Mouse (Mus musculus) liver, embryonic 14.5 days (tissue): ENCODE results near the gene St8sia1. TPM values are rescaled to one million over a fixed set of nuclear protein-coding genes. Genes with fewer than 3 reads are reported as not detected.
A peak's percentile ranks its signal among the peaks of the same experiment; 100 is the strongest.

Experiments
- ATAC-seq: fragments of 200-750 bp; cut with Nextera tagmentation; 2 replicates; pipeline ENCODE4 v1.8.0; 2017; ENCODE audit warnings: moderate number of reproducible peaks, mild to moderate bottlenecking, moderate library complexity; ENCODE audit not compliant: insufficient read depth
- DNase-seq, 3 experiments: peaks; one replicate each; pipeline ENCODE4 v3.0.0-alpha.2; 2012 to 2013; ENCODE audit warnings: low read depth in 3 of 3, low spot score in 3 of 3
- H3K27ac ChIP-seq: fragments of 300-500 bp; sonication (generic); 2 replicates; pipeline ENCODE4 v1.5.1; 2014; ENCODE audit warnings: moderate library complexity, mild to moderate bottlenecking, control low read depth, inconsistent platforms
- H3K27me3 ChIP-seq: fragments of 300-500 bp; sonication (generic); 2 replicates; pipeline ENCODE4 v1.6.1; 2014; ENCODE audit warnings: mild to moderate bottlenecking, low read length, moderate library complexity; ENCODE audit not compliant: control insufficient read depth, insufficient read depth
- H3K36me3 ChIP-seq: fragments of 300-500 bp; sonication (generic); replicated peaks from 2 replicates; pipeline ENCODE4 v1.6.1; 2014; ENCODE audit warnings: low read depth; ENCODE audit not compliant: control insufficient read depth, insufficient read depth
- H3K4me1 ChIP-seq, 2 experiments: fragments of 200-500 bp in 1 of 2; fragments of 300-500 bp in 1 of 2; sonication (generic) in 1 of 2; replicated peaks; 2 replicates each; pipeline ENCODE4 v1.6.1; 2012 to 2014; ENCODE audit warnings: antibody characterized with exemption in 1 of 2, inconsistent platforms in 1 of 2, low read length in 1 of 2; ENCODE audit not compliant: control insufficient read depth in 2 of 2, insufficient read depth in 2 of 2
- H3K4me2 ChIP-seq: fragments of 300-500 bp; sonication (generic); 2 replicates; pipeline ENCODE4 v1.6.1; 2014; ENCODE audit warnings: low read depth, mild to moderate bottlenecking, control low read depth, moderate library complexity
- H3K4me3 ChIP-seq, 2 experiments: fragments of 200-500 bp in 1 of 2; fragments of 300-500 bp in 1 of 2; sonication (generic) in 1 of 2; 2 replicates each; pipeline ENCODE4 v1.5.1; 2012 to 2014; ENCODE audit warnings: low read depth in 2 of 2, low read length in 2 of 2, mild to moderate bottlenecking in 2 of 2, control low read depth in 1 of 2, inconsistent platforms in 1 of 2, moderate library complexity in 1 of 2; ENCODE audit not compliant: insufficient read depth in 1 of 2
- H3K9ac ChIP-seq: fragments of 300-500 bp; sonication (generic); replicated peaks from 2 replicates; pipeline ENCODE4 v1.6.1; 2014; ENCODE audit warnings: mild to moderate bottlenecking, control low read depth, moderate library complexity
- H3K9me3 ChIP-seq: fragments of 300-500 bp; sonication (generic); 2 replicates; pipeline ENCODE4 v1.6.1; 2016; ENCODE audit warnings: low read length, mixed read lengths; ENCODE audit not compliant: control insufficient read depth
- CTCF ChIP-seq: IDR thresholded peaks from 2 replicates; pipeline ENCODE4 v1.5.1; 2016; ENCODE audit warnings: antibody characterized with exemption, low read depth, control low read depth
- EP300 ChIP-seq: IDR thresholded peaks from 2 replicates; pipeline ENCODE4 v1.6.1; 2016; ENCODE audit warnings: antibody characterized with exemption, low read depth
- WGBS: fragments of 180-500 bp; shearing (Covaris S2); extraction: QIAGEN DNeasy Blood & Tissue Kit; methylation state at CpG from one replicate; pipeline ENCODE4 v1.1.7; 2014; ENCODE audit not compliant: insufficient replicate concordance; 5-methylcytosine and 5-hydroxymethylcytosine counted together
- polyA plus RNA-seq, 2 experiments: library from polyadenylated mRNA; depleted of rRNA in 1 of 2; stranded (reverse) in 1 of 2; unstranded in 1 of 2; fragments of >200 nt; fragmentation: Nextera tagmentation in 1 of 2; extraction: Ambion mirVana in 1 of 2; gene quantifications; 2 replicates each; pipeline versions ENCODE4 v1.2.1 to v1.2.3; 2012 to 2014

St8sia1 gene
- polyA plus RNA-seq, 2 experiments = 0.03 to 0.07 TPM

DNA sequence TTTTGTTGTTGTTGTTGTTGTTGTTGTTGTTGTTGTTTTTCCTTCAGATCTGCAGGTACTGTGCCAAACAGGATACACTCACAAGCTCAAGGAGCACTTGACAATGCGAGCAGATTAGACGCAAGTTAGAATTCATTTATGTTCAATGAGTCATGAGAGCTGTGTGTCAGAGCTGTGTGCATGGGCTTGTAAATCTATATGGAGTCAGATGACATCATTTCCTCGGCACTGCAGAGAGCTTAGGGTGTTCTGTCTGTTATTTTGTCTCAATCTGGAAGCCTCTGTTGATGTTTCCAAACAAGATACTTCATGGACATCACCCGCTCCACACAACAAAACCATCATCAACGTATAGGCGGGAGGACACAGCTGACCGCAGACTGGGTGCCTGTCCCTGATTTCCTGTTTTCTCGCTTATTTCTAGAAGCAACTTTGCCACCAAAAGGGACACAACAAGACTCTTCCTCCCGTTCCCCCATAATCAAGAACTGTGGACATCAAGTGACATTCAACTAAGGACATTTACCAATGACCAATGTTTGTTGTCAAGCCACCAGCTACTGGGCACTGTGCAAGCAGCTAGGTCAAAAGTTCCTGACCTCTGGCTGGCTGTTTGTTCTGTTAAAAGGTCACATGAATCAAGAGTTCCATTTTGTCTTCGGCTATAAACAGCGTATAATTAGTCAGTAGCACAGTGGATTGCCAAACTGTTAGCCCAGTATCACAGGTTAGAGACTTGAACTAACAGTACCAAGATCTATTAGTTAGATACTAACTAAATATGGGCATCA is 78.7 kb downstream of the St8sia1 start:
- WGBS = 76% methylated on average over 11 of the region's 11 CpGs
- TF ChIP-seq CTCF (no peak), EP300 (no peak)
- Histone ChIP-seq H3K4me1 (peaks cover 10 to 36% of the 10 kb centered on the region in 2 experiments), H3K9me3 (no peaks in the 10 kb centered on the region), H3K4me2 (no peak overlapping the region), H3K27me3 (no peaks in the 10 kb centered on the region), H3K9ac (no peak overlapping the region), H3K36me3 (no peaks in the 10 kb centered on the region), H3K4me3 (no peak overlapping the region), H3K27ac (no peak overlapping the region)
- DNase-seq = peak in 1 of 3 experiments; percentile 20
- no peak for ATAC-seq

DNA sequence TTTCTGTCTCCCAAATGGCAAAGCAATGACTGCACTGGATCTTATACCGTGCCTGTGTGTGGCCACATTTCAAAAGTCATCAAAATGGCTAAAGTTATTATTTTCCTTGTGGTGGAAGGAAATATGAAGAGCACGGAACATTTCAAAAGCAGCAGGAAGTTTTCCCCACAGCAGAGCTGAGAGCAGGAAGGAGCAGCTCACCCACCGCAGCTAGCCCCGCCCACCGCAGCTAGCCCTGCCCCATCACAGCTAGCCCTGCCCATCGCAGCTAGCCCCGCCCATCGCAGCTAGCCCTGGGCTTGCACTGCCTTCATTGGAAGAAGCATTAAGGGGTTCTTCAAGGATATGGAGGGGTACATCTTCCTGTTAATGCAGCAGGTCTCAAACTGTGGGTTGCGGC is 80.1 kb downstream of the St8sia1 start:
- TF ChIP-seq CTCF (no peak), EP300 (no peak)
- H3K36me3 ChIP-seq = no peaks in the 10 kb centered on the region
- no peaks in the 10 kb centered on the region for H3K9me3 ChIP-seq
- no peaks in the 10 kb centered on the region for H3K27me3 ChIP-seq
- ATAC-seq (peak; percentile 72), DNase-seq (no peak)
- 29% methylated on average over 9 of the region's 9 CpGs for WGBS
- no peak overlapping the region for H3K9ac ChIP-seq
- H3K4me2 ChIP-seq = no peak overlapping the region
- no peak overlapping the region for H3K27ac ChIP-seq
- H3K4me1 ChIP-seq = peaks cover under 1 to 29% of the 10 kb centered on the region in 2 experiments; a peak in 2 of 4 replicates
- no peak overlapping the region for H3K4me3 ChIP-seq

DNA sequence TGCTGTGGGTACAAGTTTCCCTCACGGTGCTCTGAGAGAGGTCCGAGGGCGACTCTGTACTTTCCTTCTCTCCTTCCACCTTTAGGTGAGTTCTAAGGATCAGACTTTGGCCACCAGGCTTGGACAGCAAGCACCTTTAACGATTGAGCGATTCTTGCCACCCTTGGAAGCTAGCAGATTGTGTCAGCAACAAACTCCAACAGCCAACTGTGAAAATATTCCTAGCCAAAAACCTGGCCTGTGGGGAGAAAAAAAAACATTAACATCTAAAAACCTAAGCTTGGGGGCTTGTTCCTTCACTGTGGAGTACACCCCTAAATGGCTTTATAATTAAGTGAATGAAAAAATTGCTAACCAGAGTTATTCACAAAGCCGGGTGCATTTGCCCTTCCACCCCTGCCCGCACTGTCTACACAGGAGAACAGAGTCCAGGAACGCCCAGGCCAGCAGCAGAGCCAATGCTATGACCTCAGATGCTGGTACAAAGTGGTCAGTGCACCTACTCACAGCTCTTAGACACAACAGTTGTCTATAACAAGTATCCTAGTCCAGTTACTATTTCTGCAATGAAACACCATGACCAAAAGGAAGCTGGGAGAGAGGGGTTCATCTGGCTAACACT is 83.3 kb downstream of the St8sia1 start:
- TF ChIP-seq CTCF (no peak), EP300 (no peak)
- 66% methylated on average over 8 of the region's 8 CpGs for WGBS
- DNase-seq = no peak
- Histone ChIP-seq H3K27me3 (no peaks in the 10 kb centered on the region), H3K9ac (no peak overlapping the region), H3K4me2 (no peak overlapping the region), H3K4me1 (peaks cover 0 to 22% of the 10 kb centered on the region in 2 experiments; a peak in 2 of 4 replicates), H3K9me3 (no peaks in the 10 kb centered on the region), H3K36me3 (no peaks in the 10 kb centered on the region), H3K27ac (no peak overlapping the region), H3K4me3 (no peak overlapping the region)
- no peak for ATAC-seq

DNA sequence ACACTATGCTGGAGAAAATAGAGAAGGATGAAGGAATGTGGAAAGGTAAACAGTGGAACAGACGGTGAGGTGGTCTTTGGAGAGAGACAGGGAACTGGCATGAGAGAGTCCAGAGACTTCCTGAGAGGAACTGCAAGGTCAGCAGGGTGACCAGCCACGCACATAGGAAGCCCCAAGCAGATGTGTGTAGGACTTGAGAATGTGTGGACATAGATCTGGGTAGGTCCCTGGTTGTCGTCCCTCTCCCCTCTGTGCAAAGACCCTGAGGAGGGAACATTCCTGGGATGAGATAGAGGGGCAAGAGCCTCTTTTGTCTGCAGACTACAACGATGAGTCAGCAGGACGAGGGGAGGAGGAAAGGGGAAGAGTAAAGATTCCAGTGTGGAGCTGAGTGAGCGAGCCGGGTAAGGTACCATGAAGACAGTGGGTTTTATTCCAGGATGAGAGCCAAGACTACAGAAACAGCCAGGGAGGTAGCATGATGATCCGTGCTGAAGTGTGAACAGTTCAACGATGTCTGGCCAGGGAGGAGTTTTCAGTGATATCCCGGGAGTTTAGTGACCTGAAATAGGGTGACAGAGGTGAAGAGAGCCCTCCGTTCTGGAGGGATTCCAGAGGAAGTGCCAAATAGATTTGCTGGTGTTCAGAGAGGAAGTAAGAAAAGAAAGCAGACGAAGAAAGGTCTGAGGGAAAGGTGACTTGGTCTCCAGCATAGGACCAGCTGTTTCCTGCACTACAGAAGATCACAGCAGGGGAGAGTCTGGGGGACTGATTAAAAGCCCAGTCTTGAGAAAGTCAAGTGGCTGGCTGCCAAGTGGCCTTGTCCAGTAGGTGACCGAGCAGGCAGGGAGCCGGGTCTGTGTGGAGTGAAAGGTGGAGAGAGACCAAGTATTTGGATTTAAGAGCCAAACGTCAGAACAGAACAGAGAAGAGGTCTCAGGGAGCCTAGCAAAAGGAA is 85.2 kb downstream of the St8sia1 start:
- Histone ChIP-seq H3K4me3 (no peak overlapping the region), H3K9me3 (no peaks in the 10 kb centered on the region), H3K36me3 (no peaks in the 10 kb centered on the region), H3K4me1 (peaks cover 0 to 16% of the 10 kb centered on the region in 2 experiments; a peak in 2 of 4 replicates), H3K27ac (no peak overlapping the region), H3K27me3 (no peaks in the 10 kb centered on the region), H3K9ac (no peak overlapping the region), H3K4me2 (no peak overlapping the region)
- TF ChIP-seq CTCF (no peak), EP300 (no peak)
- 17% methylated on average over 15 of the region's 15 CpGs for WGBS
- ATAC-seq (no peak), DNase-seq (no peak)
